Mouse (Mus musculus) forebrain, embryonic 15.5 days (tissue): Measurements from ENCODE around the gene Orc1. TPM values are rescaled to one million over a fixed set of nuclear protein-coding genes. Genes with fewer than 3 reads are reported as not detected.

ENCODE experiments used
- ATAC-seq: fragments of 200-750 bp; cut with Nextera tagmentation; replicated peaks from 2 replicates; pipeline ENCODE4 v1.8.0; 2017; ENCODE audit warnings: mild to moderate bottlenecking, moderate TSS enrichment, moderate library complexity
- H3K27ac ChIP-seq: fragments of 300-500 bp; sonication (generic); replicated peaks from 2 replicates; pipeline ENCODE4 v1.5.1; 2015; ENCODE audit warnings: mild to moderate bottlenecking, inconsistent platforms
- H3K27me3 ChIP-seq: fragments of 300-500 bp; sonication (generic); 2 replicates; pipeline ENCODE4 v1.6.1; 2015; ENCODE audit warnings: inconsistent platforms
- H3K36me3 ChIP-seq: fragments of 300-500 bp; sonication (generic); 2 replicates; pipeline ENCODE4 v1.6.1; 2015; ENCODE audit warnings: mild to moderate bottlenecking, inconsistent platforms
- H3K4me1 ChIP-seq: fragments of 300-500 bp; sonication (generic); 2 replicates; pipeline ENCODE4 v1.6.1; 2015; ENCODE audit warnings: inconsistent platforms
- H3K4me2 ChIP-seq: fragments of 300-500 bp; sonication (generic); replicated peaks from 2 replicates; pipeline ENCODE4 v1.6.1; 2015; ENCODE audit warnings: mild to moderate bottlenecking, inconsistent platforms
- H3K4me3 ChIP-seq: fragments of 300-500 bp; sonication (generic); 2 replicates; pipeline ENCODE4 v1.5.1; 2015; ENCODE audit warnings: mild to moderate bottlenecking, inconsistent platforms
- H3K9ac ChIP-seq: fragments of 300-500 bp; sonication (generic); replicated peaks from 2 replicates; pipeline ENCODE4 v1.6.1; 2015; ENCODE audit warnings: mild to moderate bottlenecking, inconsistent platforms
- H3K9me3 ChIP-seq: fragments of 300-500 bp; sonication (generic); 2 replicates; pipeline ENCODE4 v1.6.1; 2016; ENCODE audit warnings: inconsistent platforms
- WGBS: fragments of 180-500 bp; shearing (Covaris S2); methylation state at CpG from one replicate; pipeline ENCODE4 v1.1.7; 2015; ENCODE audit warnings: mixed read lengths; 5-methylcytosine and 5-hydroxymethylcytosine counted together
- polyA plus RNA-seq: library from polyadenylated mRNA; unstranded; fragments of >200 nt; fragmentation: Nextera tagmentation; extraction: Ambion mirVana; gene quantifications from 2 replicates; pipeline ENCODE4 v1.2.1, GENCODE M21; 2015

Orc1 gene
- polyA plus RNA-seq, 1 experiment from 2014 or later = 3.1 TPM

DNA sequence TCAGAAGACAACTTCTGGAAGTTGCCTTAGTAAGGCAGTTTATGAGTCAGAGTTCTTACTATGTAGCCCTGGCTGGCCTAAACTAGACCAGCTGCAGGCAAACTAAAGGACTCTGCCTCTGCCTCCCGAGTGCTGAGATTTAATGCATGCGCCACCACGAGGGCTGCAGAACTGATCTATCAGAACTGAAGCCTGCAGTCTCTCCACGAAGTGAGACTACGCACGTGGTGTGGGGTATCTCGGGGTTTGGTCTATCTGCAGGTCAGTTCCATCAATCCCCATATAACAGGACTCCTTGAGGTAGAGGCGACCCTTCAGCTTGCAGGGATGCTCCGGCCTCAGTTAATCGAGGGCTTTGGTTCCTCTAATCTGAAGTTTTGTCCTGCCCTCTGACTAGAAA lies 39.9 kb downstream of the Orc1 start:
- no peaks in the 10 kb centered on the region for H3K27me3 ChIP-seq
- H3K36me3 ChIP-seq = no peaks in the 10 kb centered on the region; the same call in 1 of the 2 replicates
- H3K27ac ChIP-seq = peak overlapping the region; percentile 91
- H3K4me3 ChIP-seq = peak overlapping the region; percentile 84
- H3K9ac ChIP-seq = peak overlapping the region; percentile 98
- peak; percentile 52 for ATAC-seq
- H3K4me2 ChIP-seq = peak overlapping the region; percentile 83
- peaks cover 20% of the 10 kb centered on the region for H3K4me1 ChIP-seq
- WGBS = under 1% methylated on average over 10 of the region's 10 CpGs
- H3K9me3 ChIP-seq = no peaks in the 10 kb centered on the region

DNA sequence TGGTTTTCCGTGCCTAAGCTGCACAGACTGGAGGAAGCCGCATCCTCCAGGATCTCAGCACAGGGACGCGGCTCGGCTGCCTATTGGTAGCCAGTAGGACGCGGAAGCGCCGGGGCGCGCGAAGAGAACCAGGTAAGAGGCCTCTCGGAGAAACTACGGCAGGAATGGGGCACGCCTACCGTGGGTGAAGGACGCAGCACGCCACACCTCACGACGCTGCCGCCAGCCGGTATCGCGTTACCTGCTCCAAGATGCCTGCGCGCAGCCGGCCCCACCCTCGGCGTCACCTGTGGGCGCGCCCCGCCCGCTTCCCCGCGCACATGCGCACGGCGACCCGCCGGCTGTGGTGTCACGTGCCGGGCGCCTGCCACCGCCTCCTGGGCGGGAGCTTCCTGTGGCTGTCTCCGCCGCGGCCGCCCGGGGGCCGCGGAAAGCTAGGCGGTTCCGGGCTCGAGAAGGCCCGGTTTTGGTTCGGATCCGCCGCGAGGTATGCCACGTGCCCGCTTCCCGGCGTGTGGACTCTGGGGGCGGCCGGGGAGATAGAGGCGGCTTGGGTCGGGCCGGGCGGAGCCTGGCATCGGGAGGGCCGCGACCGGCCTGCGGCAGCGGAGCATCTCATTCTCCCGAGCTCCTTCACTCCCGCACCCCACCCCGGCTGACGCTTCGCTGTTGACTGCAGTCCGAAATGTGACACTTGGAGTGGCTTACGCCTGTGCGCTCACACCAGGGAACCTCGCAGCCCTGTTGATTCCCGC lies 40.5 kb downstream of the Orc1 start, which contains the start of gene Cc2d1b:
Gene Cc2d1b, plus strand, starts transcription at position 354 of the 755 bp plus-strand sequence.
- H3K4me2 ChIP-seq = peak within 1 kb of the TSS; percentile 83
- peaks cover 20% of the 10 kb centered on the region for H3K4me1 ChIP-seq
- WGBS = under 1% methylated on average over 84 of the region's 86 CpGs
- peak within 1 kb of the TSS; percentile 91 for H3K27ac ChIP-seq
- no peaks in the 10 kb centered on the region for H3K27me3 ChIP-seq
- no peaks in the 10 kb centered on the region for H3K9me3 ChIP-seq
- H3K4me3 ChIP-seq = peak within 1 kb of the TSS; percentile 84
- H3K36me3 ChIP-seq = peaks cover 3% of the 10 kb centered on the region
- peak; percentile 94 for ATAC-seq
- H3K9ac ChIP-seq = peak within 1 kb of the TSS; percentile 98

DNA sequence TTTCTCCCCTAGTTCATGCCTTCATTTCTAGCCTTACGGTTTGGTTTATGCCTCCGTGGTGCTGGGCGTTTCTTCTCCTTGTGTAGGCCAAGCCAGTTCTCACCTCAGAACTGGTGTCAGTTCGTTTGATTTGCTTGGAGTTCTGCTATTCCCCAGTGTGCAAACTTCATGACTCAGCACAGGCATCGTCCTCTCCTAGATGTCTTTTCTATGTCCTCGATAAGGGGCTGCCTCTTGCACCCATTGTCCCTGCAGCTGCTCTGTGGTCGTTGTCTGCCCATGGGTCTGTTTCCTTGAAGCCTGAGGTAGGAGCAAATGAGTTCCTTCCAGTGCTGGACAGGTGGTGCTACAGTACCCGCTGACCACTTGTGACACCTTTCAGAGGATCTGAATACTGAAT lies 41.3 kb downstream of the Orc1 start:
- Histone ChIP-seq H3K4me1 (peaks cover 20% of the 10 kb centered on the region), H3K9ac (peak overlapping the region; percentile 98), H3K9me3 (no peaks in the 10 kb centered on the region), H3K27ac (peak overlapping the region; percentile 91), H3K36me3 (peaks cover 11% of the 10 kb centered on the region), H3K27me3 (no peaks in the 10 kb centered on the region), H3K4me2 (peak overlapping the region; percentile 83), H3K4me3 (peak overlapping the region; percentile 84)
- 13% methylated on average over 8 of the region's 8 CpGs for WGBS
- ATAC-seq = peak; percentile 5; the same call in 1 of the 2 replicates

DNA sequence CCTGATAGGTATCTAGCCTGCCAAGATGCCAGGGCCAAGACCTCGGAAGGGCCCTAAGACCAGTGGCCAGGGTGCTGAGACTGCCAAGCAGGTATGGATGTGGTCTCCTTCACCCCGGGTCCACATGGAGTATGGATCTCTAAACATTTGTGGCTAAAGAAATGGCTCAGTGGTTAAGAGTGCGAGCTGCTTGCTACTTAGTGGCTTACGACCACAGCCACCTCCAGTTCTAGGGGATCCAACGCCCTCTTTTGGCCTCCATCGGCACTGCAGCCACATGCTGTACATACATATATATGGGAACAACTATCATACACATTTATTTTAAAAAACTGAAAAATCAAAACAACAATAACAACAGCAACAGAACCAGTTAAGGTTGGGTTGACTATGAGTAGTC lies 42.3 kb downstream of the Orc1 start:
- 95% methylated on average over 6 of the region's 6 CpGs for WGBS

DNA sequence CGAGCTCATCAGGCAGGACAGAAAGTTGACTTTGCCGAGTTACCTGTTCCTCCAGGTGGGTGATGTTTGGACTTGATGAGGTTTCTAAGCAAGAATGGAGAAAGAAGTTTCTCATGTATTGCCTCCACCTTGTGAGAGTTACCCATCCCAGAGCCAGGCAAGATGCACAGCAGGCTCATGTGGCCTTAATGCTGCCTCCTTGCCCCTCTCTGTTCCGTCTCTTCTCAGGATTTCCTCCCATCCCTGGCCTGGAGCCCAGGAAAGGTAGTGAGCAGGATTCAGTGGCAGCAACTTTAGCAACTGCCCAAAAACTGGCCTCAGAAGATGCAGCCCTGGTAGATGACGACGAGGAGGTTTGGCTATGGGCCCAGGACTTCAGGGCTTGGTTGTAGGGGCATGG lies 47.8 kb downstream of the Orc1 start:
- no peaks in the 10 kb centered on the region for H3K9me3 ChIP-seq
- WGBS = 91% methylated on average over 5 of the region's 5 CpGs
- H3K4me1 ChIP-seq = no peaks in the 10 kb centered on the region
- H3K27me3 ChIP-seq = no peaks in the 10 kb centered on the region
- peaks cover 69% of the 10 kb centered on the region for H3K36me3 ChIP-seq
- H3K4me2 ChIP-seq = no peak overlapping the region
- H3K4me3 ChIP-seq = no peak overlapping the region
- no peak overlapping the region for H3K27ac ChIP-seq
- ATAC-seq = no peak
- no peak overlapping the region for H3K9ac ChIP-seq

More for the DNA sequence above, 42.3 kb downstream of the Orc1 start:
- no peak overlapping the region for H3K4me3 ChIP-seq
- peaks cover 21% of the 10 kb centered on the region for H3K36me3 ChIP-seq
- ATAC-seq = no peak
- no peak overlapping the region for H3K27ac ChIP-seq
- H3K4me2 ChIP-seq = no peak overlapping the region
- no peak overlapping the region for H3K9ac ChIP-seq
- H3K4me1 ChIP-seq = peaks cover 20% of the 10 kb centered on the region
- no peaks in the 10 kb centered on the region for H3K27me3 ChIP-seq
- H3K9me3 ChIP-seq = no peaks in the 10 kb centered on the region

DNA sequence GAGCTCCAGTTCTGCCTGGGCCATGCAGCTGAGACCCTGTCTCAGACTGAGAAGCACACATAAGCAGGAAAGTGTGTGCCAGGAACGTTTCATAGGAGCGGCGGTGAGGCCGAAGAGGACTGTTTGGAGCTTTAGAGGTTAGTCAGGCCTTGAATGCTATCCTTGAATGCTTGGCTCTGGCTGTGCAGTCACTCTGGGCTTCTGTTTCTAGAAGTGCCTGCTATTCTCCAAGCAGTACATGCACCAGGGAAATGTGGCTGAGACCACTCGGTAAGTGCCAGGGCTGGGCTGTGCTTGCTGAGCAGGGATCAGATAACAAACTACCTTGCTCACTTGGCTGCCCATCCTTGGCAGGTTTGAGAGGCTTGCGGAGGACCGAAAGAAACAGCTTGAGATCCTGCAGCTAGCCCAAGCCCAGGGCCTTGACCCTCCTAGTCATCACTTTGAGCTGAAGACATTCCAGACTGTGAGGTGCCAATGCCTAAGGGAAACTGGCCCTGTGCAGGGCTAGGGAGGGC lies 50.2 kb downstream of the Orc1 start:
- ATAC-seq = no peak
- peaks cover 83% of the 10 kb centered on the region for H3K36me3 ChIP-seq
- WGBS = 89% methylated on average over 7 of the region's 7 CpGs

DNA sequence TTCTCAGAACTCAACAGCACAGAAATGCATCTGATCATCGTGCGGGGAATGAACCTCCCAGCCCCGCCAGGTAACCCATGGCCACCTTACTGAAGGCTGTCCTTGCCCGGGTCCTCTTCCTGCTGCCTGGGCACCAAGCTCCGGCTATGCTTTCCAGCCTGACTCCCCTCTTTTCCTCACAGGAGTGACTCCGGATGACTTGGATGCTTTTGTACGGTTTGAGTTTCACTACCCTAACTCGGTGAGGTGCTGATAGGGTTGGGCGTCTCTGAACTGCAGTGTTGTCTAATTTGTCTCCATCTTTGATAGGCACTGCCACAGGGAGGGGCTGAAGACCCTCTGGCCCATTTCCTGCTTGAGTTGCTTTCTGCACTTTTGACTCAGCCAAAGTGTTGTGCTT lies 50.9 kb downstream of the Orc1 start:
- Histone ChIP-seq H3K27me3 (no peaks in the 10 kb centered on the region), H3K4me1 (no peaks in the 10 kb centered on the region), H3K4me3 (no peak overlapping the region), H3K27ac (no peak overlapping the region), H3K9ac (no peak overlapping the region), H3K4me2 (no peak overlapping the region), H3K36me3 (peaks cover 81% of the 10 kb centered on the region), H3K9me3 (no peaks in the 10 kb centered on the region)
- WGBS = 95% methylated on average over 9 of the region's 9 CpGs
- ATAC-seq = no peak

More for the DNA sequence above, 50.2 kb downstream of the Orc1 start:
- H3K4me3 ChIP-seq = no peak overlapping the region
- no peak overlapping the region for H3K27ac ChIP-seq
- H3K27me3 ChIP-seq = no peaks in the 10 kb centered on the region
- H3K4me2 ChIP-seq = no peak overlapping the region
- H3K9ac ChIP-seq = no peak overlapping the region
- H3K4me1 ChIP-seq = no peaks in the 10 kb centered on the region
- no peaks in the 10 kb centered on the region for H3K9me3 ChIP-seq

DNA sequence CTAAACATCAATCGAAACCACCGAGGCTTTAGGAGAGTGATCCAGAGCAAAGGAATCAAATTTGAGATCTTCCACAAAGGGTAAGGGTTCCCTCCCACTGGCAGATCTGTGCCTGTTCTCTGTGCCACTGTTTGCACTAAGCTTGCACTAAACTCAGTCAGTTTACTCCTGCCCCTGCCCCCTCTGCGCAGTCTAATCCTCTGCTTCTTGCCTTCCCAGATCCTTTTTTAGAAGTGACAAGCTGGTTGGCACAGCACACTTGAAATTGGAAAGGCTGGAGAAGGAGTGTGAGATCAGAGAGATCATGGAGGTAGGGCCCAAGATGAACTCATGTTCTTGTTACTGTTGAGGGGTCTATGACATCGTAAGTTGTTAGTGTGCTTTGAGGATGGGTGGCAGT lies 52.4 kb downstream of the Orc1 start:
- H3K36me3 ChIP-seq = peaks cover 77% of the 10 kb centered on the region

DNA sequence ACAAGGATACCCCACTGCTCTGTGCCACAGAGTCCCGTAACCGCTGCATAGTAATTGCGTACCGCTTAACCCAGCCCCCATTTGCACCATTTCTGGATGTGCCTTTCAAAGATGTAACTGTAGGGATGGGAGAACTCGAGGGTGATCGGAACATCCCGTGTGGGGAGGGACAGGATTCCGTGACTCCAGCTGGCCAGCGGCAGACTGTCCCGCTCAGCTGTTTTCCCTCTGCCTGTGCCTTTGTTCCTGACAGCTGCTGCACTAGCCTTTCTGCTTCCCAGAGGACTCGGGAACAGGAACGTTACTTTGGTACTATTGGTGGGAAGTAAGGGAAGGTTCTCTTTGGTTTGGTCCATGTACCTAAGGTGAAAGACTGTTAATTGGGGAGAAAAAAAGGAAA lies 54.5 kb downstream of the Orc1 start:
- Histone ChIP-seq H3K4me3 (no peak overlapping the region), H3K27ac (no peak overlapping the region), H3K27me3 (no peaks in the 10 kb centered on the region), H3K9ac (no peak overlapping the region), H3K36me3 (peaks cover 75% of the 10 kb centered on the region), H3K9me3 (no peaks in the 10 kb centered on the region), H3K4me2 (no peak overlapping the region), H3K4me1 (no peaks in the 10 kb centered on the region)
- no peak for ATAC-seq
- 81% methylated on average over 12 of the region's 12 CpGs for WGBS

More for the DNA sequence above, 52.4 kb downstream of the Orc1 start:
- WGBS = 93% methylated on average over 4 of the region's 4 CpGs
- no peak overlapping the region for H3K4me2 ChIP-seq
- no peaks in the 10 kb centered on the region for H3K9me3 ChIP-seq
- H3K27me3 ChIP-seq = no peaks in the 10 kb centered on the region
- H3K4me3 ChIP-seq = no peak overlapping the region
- H3K27ac ChIP-seq = no peak overlapping the region
- H3K4me1 ChIP-seq = no peaks in the 10 kb centered on the region
- ATAC-seq = no peak
- no peak overlapping the region for H3K9ac ChIP-seq

DNA sequence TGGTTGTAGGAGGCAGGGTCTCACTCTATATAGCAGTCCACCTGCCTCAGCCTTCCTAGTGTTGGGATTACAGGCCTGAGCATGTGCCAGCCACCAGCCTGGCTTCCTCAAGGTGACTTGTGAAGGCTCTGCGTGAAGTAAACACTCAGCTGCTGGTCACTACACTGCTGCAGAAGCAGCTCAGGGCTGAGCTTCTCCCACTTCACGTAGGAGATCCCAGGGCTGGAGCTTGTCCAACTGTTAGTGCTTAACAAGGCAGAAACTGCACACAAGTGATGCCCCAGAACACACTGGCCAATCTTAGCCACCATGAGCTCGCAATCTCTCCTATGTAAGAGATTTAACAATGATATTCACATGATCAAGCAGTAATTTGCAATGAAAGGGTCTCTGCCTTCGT lies 55.5 kb downstream of the Orc1 start:
- no peak overlapping the region for H3K4me2 ChIP-seq
- no peaks in the 10 kb centered on the region for H3K9me3 ChIP-seq
- H3K27me3 ChIP-seq = no peaks in the 10 kb centered on the region
- no peak overlapping the region for H3K27ac ChIP-seq
- no peak for ATAC-seq
- no peak overlapping the region for H3K9ac ChIP-seq
- WGBS = 46% methylated on average over 4 of the region's 4 CpGs
- no peak overlapping the region for H3K4me3 ChIP-seq
- no peaks in the 10 kb centered on the region for H3K4me1 ChIP-seq
- peaks cover 66% of the 10 kb centered on the region for H3K36me3 ChIP-seq

DNA sequence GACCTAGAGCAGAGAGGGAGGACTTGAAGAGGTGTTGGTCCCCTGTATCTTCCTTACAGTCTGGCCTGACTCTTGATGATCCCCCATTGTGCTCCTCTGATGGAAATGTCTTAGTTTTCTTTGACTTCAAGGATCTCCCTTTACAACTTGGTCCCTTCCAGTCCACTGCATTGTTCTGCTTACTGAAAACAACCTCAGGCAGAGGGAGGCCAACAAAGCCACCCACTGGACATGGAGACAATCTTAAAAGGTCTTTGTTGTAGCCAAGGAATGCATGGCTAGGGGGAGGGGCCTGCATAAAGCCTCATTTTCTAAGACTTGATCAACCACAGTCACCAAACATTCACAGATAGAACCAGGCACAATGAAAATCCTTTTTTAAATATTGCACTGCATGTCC lies 55.9 kb downstream of the Orc1 start:
- Histone ChIP-seq H3K4me2 (no peak overlapping the region), H3K9ac (no peak overlapping the region), H3K4me3 (no peak overlapping the region), H3K4me1 (no peaks in the 10 kb centered on the region), H3K36me3 (peaks cover 62% of the 10 kb centered on the region), H3K27ac (no peak overlapping the region), H3K27me3 (no peaks in the 10 kb centered on the region), H3K9me3 (no peaks in the 10 kb centered on the region)
- no peak for ATAC-seq

DNA sequence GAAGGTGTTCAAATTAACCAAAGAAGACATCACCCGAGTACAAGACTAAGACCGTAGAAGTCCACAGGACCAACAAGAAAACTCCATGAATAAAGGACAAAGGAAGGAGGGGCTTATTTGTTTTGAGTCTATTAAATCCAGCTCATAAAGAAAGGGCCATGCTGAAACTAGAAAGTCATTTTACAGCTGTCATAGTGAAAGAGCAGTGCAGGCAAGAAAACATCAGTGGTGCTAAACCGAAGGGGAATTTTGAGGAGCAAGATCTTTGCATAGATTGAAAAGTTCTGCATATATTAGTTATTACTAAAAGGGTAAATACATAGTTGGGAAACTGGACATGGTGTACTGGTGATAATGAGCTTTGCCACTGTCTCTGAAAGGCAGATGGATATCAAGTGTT lies 58.5 kb downstream of the Orc1 start:
- Histone ChIP-seq H3K4me2 (no peak overlapping the region), H3K9ac (no peak overlapping the region), H3K4me3 (no peak overlapping the region), H3K27me3 (no peaks in the 10 kb centered on the region), H3K36me3 (peaks cover 58% of the 10 kb centered on the region), H3K9me3 (no peaks in the 10 kb centered on the region), H3K4me1 (no peaks in the 10 kb centered on the region), H3K27ac (no peak overlapping the region)
- ATAC-seq = no peak
- WGBS = 87% methylated on average over 3 of the region's 3 CpGs

DNA sequence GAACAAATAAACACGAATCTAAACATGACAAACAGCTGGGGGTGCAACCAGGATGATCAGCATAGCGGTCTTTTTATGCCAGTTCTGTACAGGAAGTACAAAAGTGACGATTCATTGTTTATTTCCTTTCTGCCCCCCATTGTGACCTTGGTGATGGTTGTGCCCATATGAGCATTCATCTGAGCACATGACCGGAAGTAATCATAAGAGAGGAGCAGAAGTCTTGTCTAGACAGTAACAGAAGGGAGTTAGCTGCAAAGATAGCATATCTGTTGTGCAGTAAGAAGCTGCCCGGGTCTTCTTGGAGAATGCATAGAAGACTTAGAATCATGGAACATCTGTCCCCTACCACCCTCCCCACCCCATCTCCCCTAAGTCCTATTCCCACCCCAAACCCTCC lies 59.5 kb downstream of the Orc1 start:
- Histone ChIP-seq H3K4me2 (no peak overlapping the region), H3K4me3 (no peak overlapping the region), H3K27ac (no peak overlapping the region), H3K4me1 (no peaks in the 10 kb centered on the region), H3K9ac (no peak overlapping the region), H3K27me3 (no peaks in the 10 kb centered on the region), H3K36me3 (peaks cover 57% of the 10 kb centered on the region), H3K9me3 (no peaks in the 10 kb centered on the region)
- WGBS = 87% methylated on average over 5 of the region's 5 CpGs
- ATAC-seq = no peak
